Comparison of ENCODE assay signal across 22 mouse cellular contexts in genomic region chr2:174876886-174877285, GRCm38 (mm10).
"Had no signal": no experiment of that assay in that cellular context is flagged by ENCODE, and none has a peak within 500 bp of the region (broad histone marks: within the 10 kb centered on the region; RNA-seq: fewer than 3 reads in every experiment).

No protein-coding gene starts in this region.

- ATAC-seq: intestine, postnatal 0 days; liver, embryonic 12.5 days; midbrain, embryonic 15.5 days had no signal

- H3K36me3 ChIP-seq: liver, embryonic 12.5 days; liver, embryonic 15.5 days; lung, embryonic 15.5 days; midbrain, embryonic 10.5 days; midbrain, embryonic 15.5 days; neural tube, embryonic 12.5 days; neural tube, embryonic 15.5 days had no signal

- DNase-seq: kidney, adult 2 months; kidney, postnatal 25 days; layer of hippocampus, adult 9-11 months; liver; lung, adult 18-20 months; lung, postnatal 10 days; lung, postnatal 36 days; right cerebral cortex, postnatal 14 days; right cerebral cortex, postnatal 4 days; thymus, adult 18-20 months had no signal

- H3K4me1 ChIP-seq: liver, embryonic 12.5 days; liver, embryonic 15.5 days; megakaryocyte, embryonic 14.5 days had no signal

- H3K27ac ChIP-seq: kidney, postnatal 0 days; layer of hippocampus, adult 2 months; liver, embryonic 12.5 days; liver, embryonic 15.5 days; lung, embryonic 15.5 days; midbrain, embryonic 10.5 days; midbrain, embryonic 15.5 days; neural tube, embryonic 12.5 days; neural tube, embryonic 15.5 days; stomach, postnatal 0 days had no signal

- H3K27me3 ChIP-seq: liver, embryonic 12.5 days; liver, embryonic 15.5 days; lung, embryonic 15.5 days; midbrain, embryonic 15.5 days; neural tube, embryonic 12.5 days; neural tube, embryonic 15.5 days had no signal

- H3K4me3 ChIP-seq: layer of hippocampus, adult 2 months; liver, embryonic 12.5 days; liver, embryonic 15.5 days; lung, embryonic 15.5 days; megakaryocyte, embryonic 14.5 days; midbrain, embryonic 10.5 days; midbrain, embryonic 15.5 days; neural tube, embryonic 12.5 days; neural tube, embryonic 15.5 days had no signal

- H3K9ac ChIP-seq: liver, embryonic 12.5 days; liver, embryonic 15.5 days; lung, embryonic 15.5 days; midbrain, embryonic 15.5 days; neural tube, embryonic 12.5 days; neural tube, embryonic 15.5 days had no signal

- H3K4me2 ChIP-seq: liver, embryonic 12.5 days; liver, embryonic 15.5 days; lung, embryonic 15.5 days; midbrain, embryonic 15.5 days; neural tube, embryonic 12.5 days; neural tube, embryonic 15.5 days had no signal

- H3K9me3 ChIP-seq: liver, embryonic 12.5 days; liver, embryonic 15.5 days; lung, embryonic 15.5 days; megakaryocyte, embryonic 14.5 days; midbrain, embryonic 10.5 days; midbrain, embryonic 15.5 days; neural tube, embryonic 12.5 days; neural tube, embryonic 15.5 days had no signal
